Mouse (Mus musculus) left cerebral cortex, adult 18-20 months (tissue): ENCODE data around the gene Cldn17. TPM values are rescaled to one million over a fixed set of nuclear protein-coding genes. Genes with fewer than 3 reads are reported as not detected.

Experiments
- DNase-seq, 2 experiments: peaks; one replicate each; pipeline ENCODE4 v3.0.0; 2021 to 2022; ENCODE audit warnings: low spot score in 2 of 2, mixed read lengths in 1 of 2
- long read RNA-seq, 2 experiments: library from polyadenylated mRNA; stranded (forward); transcript quantifications; one replicate each; pipeline ENCODE4 v2.0.0; 2021
- total RNA-seq, 2 experiments: library from RNA; stranded (reverse); gene quantifications; 2 replicates each; pipeline ENCODE4 v1.2.3; 2021

The Cldn17 gene
- total RNA-seq = not detected
- long read RNA-seq, experiment 1 = 0 reads
- long read RNA-seq, experiment 2 = 0 reads

- no peak for DNase-seq
Measured at GRCm38 (mm10) chr16:88506878-88507277, at the start of gene Cldn17. Cldn17 (minus strand) TSS chr16:88506978.

GRCm38 (mm10) chr16:88542488-88542887 lies 35.7 kb upstream of the Cldn17 start:
- DNase-seq = peak; percentile 5 to 23

- no peak for DNase-seq
Measured at GRCm38 (mm10) chr16:88539841-88540487, 33.2 kb upstream of the Cldn17 start.

- no peak for DNase-seq
Measured at GRCm38 (mm10) chr16:88511348-88511747, 4.6 kb upstream of the Cldn17 start.

- DNase-seq = no peak
Measured at GRCm38 (mm10) chr16:88508150-88508549, 1.4 kb upstream of the Cldn17 start.

GRCm38 (mm10) chr16:88506338-88506737 lies 440 bp downstream of the Cldn17 start:
- DNase-seq = no peak

GRCm38 (mm10) chr16:88488096-88488495 lies 18.7 kb downstream of the Cldn17 start:
- no peak for DNase-seq

GRCm38 (mm10) chr16:88480011-88480774 lies 26.6 kb downstream of the Cldn17 start:
- no peak for DNase-seq

GRCm38 (mm10) chr16:88463235-88463634 lies 43.5 kb downstream of the Cldn17 start:
- DNase-seq = no peak

Other genes with a start within 250 kb of the Cldn17 start
- gene Grik1, start 216.7 kb downstream of the Cldn17 start, total RNA-seq = 10 to 100 TPM; 15.0 to 16.4 TPM
- gene Cldn8, start 56.2 kb upstream of the Cldn17 start, total RNA-seq = not detected
- gene Krtap24-1, start 105.3 kb upstream of the Cldn17 start, total RNA-seq = not detected
- gene 2310079G19Rik, start 120.7 kb upstream of the Cldn17 start, total RNA-seq = not detected
- gene Krtap26-1, start 140.8 kb upstream of the Cldn17 start, total RNA-seq = not detected
- not detected for gene Krtap27-1, start 164.7 kb upstream of the Cldn17 start, total RNA-seq
- not detected for gene 2310061N02Rik, start 201.0 kb upstream of the Cldn17 start, total RNA-seq
- gene Krtap13-1, start 221.9 kb upstream of the Cldn17 start, total RNA-seq = not detected
- gene Krtap13, start 244.7 kb upstream of the Cldn17 start, total RNA-seq = not detected